Mouse (Mus musculus) liver, adult (tissue): ENCODE measurements around the gene Setd6.

ENCODE experiments used
- GATA4 ChIP-seq: IDR thresholded peaks from 2 replicates; pipeline ENCODE4 v1.6.1; 2014; ENCODE audit warnings: mild to moderate bottlenecking, low read length; ENCODE audit not compliant: insufficient replicate concordance

The Setd6 gene

DNA sequence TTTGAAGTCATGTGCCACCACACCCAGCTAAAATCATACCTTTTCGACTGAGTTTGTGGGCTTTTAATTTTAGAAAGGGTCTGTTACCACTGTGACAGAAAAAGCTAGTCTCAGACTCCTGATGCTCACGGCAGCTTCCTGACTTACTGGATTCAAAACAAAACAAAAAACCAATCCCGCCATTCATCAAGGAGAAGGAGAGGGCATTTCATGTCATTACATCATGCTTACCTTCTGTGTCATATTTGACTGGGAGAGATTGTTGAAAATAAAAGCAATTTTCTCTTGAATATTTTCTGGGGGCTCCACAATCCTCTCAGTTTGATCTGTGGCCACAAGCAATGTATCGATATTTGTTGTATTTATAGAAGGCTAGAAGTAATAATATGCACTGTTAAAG lies 32.3 kb downstream of the Setd6 start:
- no peak for TF ChIP-seq GATA4

DNA sequence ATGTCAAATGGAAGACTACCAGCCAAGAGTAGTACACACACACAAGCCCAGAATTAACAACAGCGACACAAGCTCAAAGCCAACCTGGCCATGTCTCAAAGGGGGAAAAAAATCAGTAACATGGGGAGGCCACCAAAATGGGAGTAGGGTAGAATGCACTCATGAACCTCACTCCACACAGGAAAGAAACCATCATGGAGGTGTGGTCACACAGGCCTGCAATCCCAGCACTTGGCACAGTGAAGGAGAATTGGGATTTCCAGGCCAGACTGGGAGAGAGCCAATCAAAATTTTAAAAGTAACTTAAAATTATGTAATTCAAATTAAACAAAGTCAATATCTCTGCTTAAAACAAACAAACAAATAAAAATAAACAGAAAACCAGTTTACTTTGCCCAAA lies 36.2 kb downstream of the Setd6 start:
- no peak for TF ChIP-seq GATA4

DNA sequence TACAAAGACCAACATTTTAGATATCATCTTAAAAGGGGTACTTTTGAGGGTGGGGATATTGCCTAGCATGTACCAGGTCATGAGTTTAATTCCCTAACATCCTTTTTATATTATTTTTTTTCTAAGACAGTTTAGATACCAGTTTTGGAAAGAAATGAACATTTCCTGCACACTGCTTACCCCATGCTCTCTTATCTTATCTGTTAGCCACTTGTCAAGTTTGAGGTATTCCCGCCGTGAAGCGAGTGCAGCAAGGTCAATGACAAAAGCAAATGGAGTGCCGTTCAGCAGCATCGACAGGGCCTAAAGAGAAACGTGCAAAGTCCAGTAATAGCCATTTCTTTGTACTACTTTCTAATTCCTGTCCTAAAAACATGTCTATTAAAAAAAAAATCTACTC lies 44.6 kb downstream of the Setd6 start:
- TF ChIP-seq GATA4, result peak; percentile 41; the same call in 1 of the 2 replicates

DNA sequence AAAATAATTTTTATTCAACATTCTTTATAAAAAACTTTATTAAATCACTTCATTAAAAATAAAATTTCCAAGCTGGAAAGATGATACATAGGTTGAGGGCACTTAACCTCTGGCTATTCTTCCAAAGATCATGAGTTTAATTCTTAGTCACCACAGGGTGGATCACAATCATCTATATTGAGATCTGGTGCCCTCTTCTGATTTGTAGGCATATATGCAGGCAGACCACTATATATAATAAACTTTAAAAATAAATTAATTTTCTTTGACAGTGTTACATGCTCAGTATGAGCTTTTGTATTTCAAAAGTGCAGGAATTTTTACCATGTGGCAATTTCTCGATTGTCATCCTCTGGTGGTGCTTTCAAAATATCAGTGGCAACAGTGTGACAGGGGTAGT lies 48.5 kb downstream of the Setd6 start:
- no peak for TF ChIP-seq GATA4
